Mouse (Mus musculus) forebrain, embryonic 13.5 days (tissue): ENCODE results near the gene Mvk. TPM values are rescaled to one million over a fixed set of nuclear protein-coding genes. Genes with fewer than 3 reads are reported as not detected.

Source experiments
- ATAC-seq: fragments of 200-750 bp; cut with Nextera tagmentation; 2 replicates; pipeline ENCODE4 v1.8.0; 2017
- H3K27ac ChIP-seq: fragments of 300-500 bp; sonication (generic); 2 replicates; pipeline ENCODE4 v1.5.1; 2015; ENCODE audit warnings: inconsistent platforms, mild to moderate bottlenecking, moderate library complexity
- H3K27me3 ChIP-seq: fragments of 300-500 bp; sonication (generic); 2 replicates; pipeline ENCODE4 v1.6.1; 2015; ENCODE audit warnings: mild to moderate bottlenecking, inconsistent platforms
- H3K36me3 ChIP-seq: fragments of 300-500 bp; sonication (generic); 2 replicates; pipeline ENCODE4 v1.6.1; 2015; ENCODE audit warnings: mild to moderate bottlenecking, inconsistent platforms; ENCODE audit not compliant: poor library complexity, severe bottlenecking
- H3K4me1 ChIP-seq: fragments of 300-500 bp; sonication (generic); 2 replicates; pipeline ENCODE4 v1.6.1; 2015; ENCODE audit warnings: inconsistent platforms
- H3K4me2 ChIP-seq: fragments of 300-500 bp; sonication (generic); 2 replicates; pipeline ENCODE4 v1.6.1; 2015; ENCODE audit warnings: inconsistent platforms, mild to moderate bottlenecking, moderate library complexity
- H3K4me3 ChIP-seq: fragments of 300-500 bp; sonication (generic); 2 replicates; pipeline ENCODE4 v1.5.1; 2015; ENCODE audit warnings: mild to moderate bottlenecking, inconsistent platforms
- H3K9ac ChIP-seq: fragments of 300-500 bp; sonication (generic); 2 replicates; pipeline ENCODE4 v1.6.1; 2015; ENCODE audit warnings: mild to moderate bottlenecking, inconsistent platforms
- H3K9me3 ChIP-seq: fragments of 300-500 bp; sonication (generic); replicated peaks from 2 replicates; pipeline ENCODE4 v1.6.1; 2016; ENCODE audit warnings: inconsistent platforms
- WGBS: fragments of 180-500 bp; shearing (Covaris S2); methylation state at CpG from one replicate; pipeline ENCODE4 v1.1.7; 2015; 5-methylcytosine and 5-hydroxymethylcytosine counted together
- polyA plus RNA-seq: library from polyadenylated mRNA; unstranded; fragments of >200 nt; fragmentation: Nextera tagmentation; extraction: Ambion mirVana; gene quantifications from 2 replicates; pipeline ENCODE4 v1.2.1, GENCODE M21; 2015

The Mvk gene
- 44.4 and 50.7 TPM in 2 replicates for polyA plus RNA-seq

GRCm38 (mm10) chr5:114443566-114444367 is at the start of gene Mvk, which contains the start of gene Mmab:
TSS of gene Mvk (plus strand) at chr5:114444269.
TSS of gene Mmab (minus strand) at chr5:114444060.
- peak within 1 kb of the TSS; percentile 83 for H3K9ac ChIP-seq
- no peaks in the 10 kb centered on the region for H3K9me3 ChIP-seq
- peak; percentile 99 for ATAC-seq
- H3K4me3 ChIP-seq, result peak within 1 kb of the TSS; percentile 80
- peaks cover 15% of the 10 kb centered on the region for H3K4me1 ChIP-seq
- peaks cover 24% of the 10 kb centered on the region for H3K36me3 ChIP-seq
- peak within 1 kb of the TSS; percentile 89 for H3K4me2 ChIP-seq
- H3K27ac ChIP-seq, result peak within 1 kb of the TSS; percentile 64
- WGBS, result 3% methylated on average over 43 of the region's 43 CpGs
- no peaks in the 10 kb centered on the region for H3K27me3 ChIP-seq

GRCm38 (mm10) chr5:114406592-114406991 is 37.5 kb upstream of the Mvk start:
- Histone ChIP-seq H3K36me3 (peaks cover 100% of the 10 kb centered on the region), H3K9me3 (no peaks in the 10 kb centered on the region), H3K4me3 (no peak overlapping the region), H3K9ac (no peak overlapping the region), H3K27me3 (no peaks in the 10 kb centered on the region), H3K27ac (no peak overlapping the region), H3K4me2 (no peak overlapping the region), H3K4me1 (no peaks in the 10 kb centered on the region)
- 94% methylated on average over 14 of the region's 14 CpGs for WGBS
- no peak for ATAC-seq

- peaks cover 100% of the 10 kb centered on the region for H3K36me3 ChIP-seq
- H3K27me3 ChIP-seq, result no peaks in the 10 kb centered on the region
- no peak overlapping the region for H3K9ac ChIP-seq
- no peak for ATAC-seq
- no peak overlapping the region for H3K4me2 ChIP-seq
- no peak overlapping the region for H3K4me3 ChIP-seq
- 84% methylated on average over 10 of the region's 10 CpGs for WGBS
- H3K4me1 ChIP-seq, result no peaks in the 10 kb centered on the region
- no peak overlapping the region for H3K27ac ChIP-seq
- H3K9me3 ChIP-seq, result no peaks in the 10 kb centered on the region
These were observed 36.8 kb upstream of the Mvk start for GRCm38 (mm10) chr5:114407269-114407668.

GRCm38 (mm10) chr5:114407810-114408209 is 36.3 kb upstream of the Mvk start:
- no peak overlapping the region for H3K9ac ChIP-seq
- no peak overlapping the region for H3K27ac ChIP-seq
- no peak for ATAC-seq
- WGBS, result 93% methylated on average over 9 of the region's 9 CpGs
- no peaks in the 10 kb centered on the region for H3K4me1 ChIP-seq
- H3K4me2 ChIP-seq, result no peak overlapping the region
- no peaks in the 10 kb centered on the region for H3K27me3 ChIP-seq
- H3K4me3 ChIP-seq, result no peak overlapping the region
- H3K36me3 ChIP-seq, result peaks cover 100% of the 10 kb centered on the region
- H3K9me3 ChIP-seq, result no peaks in the 10 kb centered on the region

DNA sequence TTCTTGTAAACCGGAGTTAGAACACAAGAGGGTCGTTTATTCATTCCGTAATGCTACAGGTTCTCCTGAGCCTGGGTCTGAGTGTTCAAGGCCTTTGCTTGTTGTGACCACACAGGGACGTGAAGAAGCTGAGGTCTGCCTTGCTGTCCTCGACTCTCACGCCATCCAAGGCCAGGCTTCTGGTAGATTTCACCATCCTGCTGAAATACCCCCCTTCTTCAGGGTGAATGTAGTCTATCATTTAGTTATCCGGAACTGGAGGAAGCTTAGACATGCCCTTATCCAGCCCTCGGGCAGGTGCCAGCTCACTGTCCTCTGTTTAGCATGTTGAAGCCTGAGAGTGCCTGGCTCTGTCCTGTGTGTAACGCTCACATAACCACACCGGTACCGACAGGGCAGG is 35.2 kb upstream of the Mvk start:
- Histone ChIP-seq H3K27me3 (no peaks in the 10 kb centered on the region), H3K4me1 (no peaks in the 10 kb centered on the region), H3K9ac (no peak overlapping the region), H3K9me3 (no peaks in the 10 kb centered on the region), H3K4me2 (no peak overlapping the region), H3K36me3 (peaks cover 100% of the 10 kb centered on the region), H3K27ac (no peak overlapping the region), H3K4me3 (no peak overlapping the region)
- ATAC-seq, result no peak
- 96% methylated on average over 11 of the region's 11 CpGs for WGBS

GRCm38 (mm10) chr5:114410429-114410828 is 33.6 kb upstream of the Mvk start:
- Histone ChIP-seq H3K4me3 (no peak overlapping the region), H3K27me3 (no peaks in the 10 kb centered on the region), H3K9me3 (no peaks in the 10 kb centered on the region), H3K27ac (no peak overlapping the region), H3K9ac (no peak overlapping the region), H3K4me2 (no peak overlapping the region), H3K36me3 (peaks cover 100% of the 10 kb centered on the region), H3K4me1 (no peaks in the 10 kb centered on the region)
- WGBS, result 84% methylated on average over 13 of the region's 13 CpGs
- ATAC-seq, result no peak

GRCm38 (mm10) chr5:114412361-114412998 is 31.6 kb upstream of the Mvk start:
- WGBS, result 90% methylated on average over 23 of the region's 23 CpGs
- no peak overlapping the region for H3K9ac ChIP-seq
- no peak overlapping the region for H3K4me2 ChIP-seq
- ATAC-seq, result no peak
- H3K9me3 ChIP-seq, result no peaks in the 10 kb centered on the region
- H3K27me3 ChIP-seq, result no peaks in the 10 kb centered on the region
- peaks cover 100% of the 10 kb centered on the region for H3K36me3 ChIP-seq
- no peaks in the 10 kb centered on the region for H3K4me1 ChIP-seq
- no peak overlapping the region for H3K27ac ChIP-seq
- H3K4me3 ChIP-seq, result no peak overlapping the region

GRCm38 (mm10) chr5:114413067-114413735 is 30.9 kb upstream of the Mvk start:
- Histone ChIP-seq H3K4me2 (no peak overlapping the region), H3K27ac (no peak overlapping the region), H3K9ac (no peak overlapping the region), H3K4me3 (no peak overlapping the region), H3K36me3 (peaks cover 100% of the 10 kb centered on the region), H3K4me1 (no peaks in the 10 kb centered on the region), H3K27me3 (no peaks in the 10 kb centered on the region), H3K9me3 (no peaks in the 10 kb centered on the region)
- ATAC-seq, result no peak
- 89% methylated on average over 16 of the region's 16 CpGs for WGBS

- Histone ChIP-seq H3K27ac (no peak overlapping the region), H3K4me3 (no peak overlapping the region), H3K9me3 (no peaks in the 10 kb centered on the region), H3K9ac (no peak overlapping the region), H3K4me1 (no peaks in the 10 kb centered on the region), H3K27me3 (no peaks in the 10 kb centered on the region), H3K4me2 (no peak overlapping the region), H3K36me3 (peaks cover 100% of the 10 kb centered on the region)
- ATAC-seq, result no peak
- 93% methylated on average over 5 of the region's 5 CpGs for WGBS
These were observed 28.5 kb upstream of the Mvk start for GRCm38 (mm10) chr5:114415606-114416005.

- Histone ChIP-seq H3K4me1 (no peaks in the 10 kb centered on the region), H3K36me3 (peaks cover 96% of the 10 kb centered on the region), H3K4me3 (no peak overlapping the region), H3K9ac (no peak overlapping the region), H3K4me2 (no peak overlapping the region), H3K27ac (no peak overlapping the region), H3K27me3 (no peaks in the 10 kb centered on the region), H3K9me3 (no peaks in the 10 kb centered on the region)
- WGBS, result 89% methylated on average over 8 of the region's 8 CpGs
- ATAC-seq, result no peak
These were observed 27.2 kb upstream of the Mvk start for GRCm38 (mm10) chr5:114416855-114417254.

GRCm38 (mm10) chr5:114418541-114418940 is 25.5 kb upstream of the Mvk start:
- no peaks in the 10 kb centered on the region for H3K27me3 ChIP-seq
- no peak overlapping the region for H3K4me2 ChIP-seq
- H3K4me1 ChIP-seq, result peaks cover under 1% of the 10 kb centered on the region; the same call in 1 of the 2 replicates
- H3K36me3 ChIP-seq, result peaks cover 82% of the 10 kb centered on the region
- no peak overlapping the region for H3K9ac ChIP-seq
- peak overlapping the region; percentile 10; the same call in 1 of the 2 replicates for H3K27ac ChIP-seq
- WGBS, result 81% methylated on average over 8 of the region's 8 CpGs
- no peak; the same call in 1 of the 2 replicates for ATAC-seq
- H3K9me3 ChIP-seq, result no peaks in the 10 kb centered on the region
- no peak overlapping the region for H3K4me3 ChIP-seq
